Mouse (Mus musculus) heart, adult 2 months (tissue): Measurements from ENCODE around the gene Smarca2.

Experiments
- CTCF ChIP-seq: fragments of 200-600 bp; IDR thresholded peaks from 2 replicates; pipeline ENCODE4 v1.8.1; 2022; ENCODE audit warnings: antibody characterized with exemption, mild to moderate bottlenecking, moderate library complexity
- EP300 ChIP-seq: fragments of 200-500 bp; IDR thresholded peaks from 2 replicates; pipeline ENCODE4 v1.6.1; 2011; ENCODE audit warnings: low read depth, low read length, control low read depth; ENCODE audit not compliant: insufficient read depth
- POLR2A ChIP-seq: fragments of 200-500 bp; IDR thresholded peaks from 2 replicates; pipeline ENCODE4 v1.6.1; 2011; ENCODE audit warnings: mild to moderate bottlenecking, low read depth, low read length, control low read depth; ENCODE audit not compliant: insufficient read depth

GRCm38 (mm10) chr19:26768846-26769245 lies 164.0 kb downstream of the Smarca2 start:
- no peak for TF ChIP-seq POLR2A
- TF ChIP-seq CTCF, result no peak
- no peak for TF ChIP-seq EP300
